Mouse (Mus musculus): ENCODE measurements around the gene Chst11.

Gene Chst11

GRCm38 (mm10) chr10:83220217-83220616 is 234.9 kb downstream of the Chst11 start:
- no peak for DNase-seq

- DNase-seq, result no peak
These were observed 235.5 kb downstream of the Chst11 start for GRCm38 (mm10) chr10:83220847-83221246.

GRCm38 (mm10) chr10:83224999-83225398 is 239.7 kb downstream of the Chst11 start:
- peak; percentile 55 for DNase-seq

DNA sequence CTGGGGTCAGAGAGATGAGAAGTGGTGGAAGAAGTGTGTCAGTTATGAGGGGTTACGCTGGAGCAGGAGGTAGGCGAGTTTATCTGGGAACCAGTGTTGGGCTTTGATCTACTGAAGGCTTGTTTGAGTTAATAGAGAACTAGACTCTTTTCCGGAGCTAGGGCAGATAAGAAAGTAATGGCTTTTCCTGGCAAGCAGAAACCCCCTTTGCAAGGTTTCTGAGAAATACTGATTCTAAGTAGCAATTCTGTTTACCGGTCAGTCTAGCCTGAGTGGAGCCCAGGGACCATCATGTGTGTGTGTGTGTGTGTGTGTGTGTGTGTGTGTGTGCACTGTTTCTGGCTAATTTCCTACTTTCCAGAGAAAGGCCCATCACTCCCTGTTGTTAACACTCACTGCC is 243.3 kb downstream of the Chst11 start:
- DNase-seq, result no peak

DNA sequence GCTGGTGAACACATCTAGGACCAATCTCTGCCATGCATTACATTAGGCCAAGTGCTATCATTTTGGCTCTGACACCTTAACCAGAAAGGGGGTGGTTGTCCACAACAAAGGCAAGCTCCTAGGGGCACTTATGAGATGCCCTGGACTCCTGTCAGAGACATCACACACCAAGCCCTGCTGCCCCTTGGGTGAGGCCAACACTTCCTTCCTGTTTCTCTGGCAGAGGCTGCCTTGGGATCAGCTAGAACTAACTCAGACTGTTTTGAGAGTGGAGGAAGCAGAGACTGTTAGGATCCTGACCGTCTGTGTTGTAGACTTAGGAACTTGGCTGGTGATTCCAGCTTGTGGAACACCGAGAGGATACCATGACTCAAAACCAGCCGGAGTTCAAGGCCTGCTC is 248.7 kb downstream of the Chst11 start:
- DNase-seq, result no peak

- peak; percentile 59 for DNase-seq
These were observed 249.1 kb downstream of the Chst11 start for GRCm38 (mm10) chr10:83234391-83234790.

- DNase-seq, result peak; percentile 21
These were observed 256.9 kb downstream of the Chst11 start for GRCm38 (mm10) chr10:83242106-83242686.

- no peak for DNase-seq
These were observed 258.8 kb downstream of the Chst11 start for GRCm38 (mm10) chr10:83244131-83244530.
